Mouse (Mus musculus) layer of hippocampus, adult 9-10 months (tissue): Measurements from ENCODE around the gene Gm6763.
"Not testable (repeated sequence)": the region's sequence is repeated elsewhere in the genome, so short reads cannot be mapped to it uniquely, and the experiment has no call there.

Source experiments
- DNase-seq: peaks from one replicate; pipeline ENCODE4 v3.0.0; 2022; ENCODE audit warnings: low spot score

Gene Gm6763

GRCm38 (mm10) chr10:104151197-104151596, at the start of gene Gm6763:
Gm6763 (plus strand) TSS chr10:104151497.
- DNase-seq = not testable (repeated sequence)

- DNase-seq = no peak
Observed at GRCm38 (mm10) chr10:104110044-104110443, 41.3 kb upstream of the Gm6763 start.

GRCm38 (mm10) chr10:104118312-104118711, 33.0 kb upstream of the Gm6763 start:
- DNase-seq = no peak

- not testable (repeated sequence) for DNase-seq
Observed at GRCm38 (mm10) chr10:104142687-104143086, 8.6 kb upstream of the Gm6763 start, which contains the start of gene Gm21293. Gm21293 (plus strand) TSS chr10:104142987.

- not testable (repeated sequence) for DNase-seq
Observed at GRCm38 (mm10) chr10:104159706-104160105, 8.4 kb downstream of the Gm6763 start, which contains the start of gene Gm8764. Gm8764 (plus strand) TSS chr10:104160006.

- DNase-seq = not testable (repeated sequence)
Observed at GRCm38 (mm10) chr10:104168215-104168614, 16.9 kb downstream of the Gm6763 start, which contains the start of gene Gm21304. Gm21304 (plus strand) TSS chr10:104168515.

GRCm38 (mm10) chr10:104176724-104177123, 25.4 kb downstream of the Gm6763 start, which contains the start of gene Gm21312:
Gm21312 (plus strand) TSS chr10:104177024.
- DNase-seq = not testable (repeated sequence)

- not testable (repeated sequence) for DNase-seq
Observed at GRCm38 (mm10) chr10:104185233-104185632, 33.9 kb downstream of the Gm6763 start, which contains the start of gene Gm20765. Gm20765 (plus strand) TSS chr10:104185533.

- DNase-seq = not testable (repeated sequence)
Observed at GRCm38 (mm10) chr10:104193742-104194141, 42.4 kb downstream of the Gm6763 start, which contains the start of gene Gm4340. Gm4340 (plus strand) TSS chr10:104194042.
